Mouse (Mus musculus) small intestine, adult 2 months (tissue): ENCODE data around the gene Sez6l2. TPM values are rescaled to one million over a fixed set of nuclear protein-coding genes. Genes with fewer than 3 reads are reported as not detected.
A peak's percentile ranks its signal among the peaks of the same experiment; 100 is the strongest.

Experiments
- H3K27ac ChIP-seq: fragments of 200-500 bp; 2 replicates; pipeline ENCODE4 v1.5.1; 2012; ENCODE audit warnings: low read depth, low read length, control low read depth, inconsistent platforms; ENCODE audit not compliant: insufficient read depth
- H3K27me3 ChIP-seq: fragments of 200-500 bp; 2 replicates; pipeline ENCODE4 v1.6.1; 2012; ENCODE audit warnings: mild to moderate bottlenecking, moderate library complexity, low read length, inconsistent platforms; ENCODE audit not compliant: control insufficient read depth, insufficient read depth
- H3K36me3 ChIP-seq: fragments of 200-500 bp; 2 replicates; pipeline ENCODE4 v1.6.1; 2012; ENCODE audit warnings: mild to moderate bottlenecking, low read length, control low read depth, inconsistent platforms; ENCODE audit not compliant: control insufficient read depth, insufficient read depth
- H3K4me1 ChIP-seq: fragments of 200-500 bp; 2 replicates; pipeline ENCODE4 v1.6.1; 2012; ENCODE audit warnings: low read length, inconsistent platforms, mixed read lengths; ENCODE audit not compliant: control insufficient read depth, insufficient read depth, insufficient read length
- H3K4me3 ChIP-seq: fragments of 200-500 bp; 2 replicates; pipeline ENCODE4 v1.5.1; 2012; ENCODE audit warnings: low read depth, mild to moderate bottlenecking, control low read depth, inconsistent platforms, low read length, moderate library complexity
- CTCF ChIP-seq: fragments of 200-500 bp; IDR thresholded peaks from 2 replicates; pipeline ENCODE4 v1.5.1; 2012; ENCODE audit warnings: low read depth, mild to moderate bottlenecking, control low read depth, inconsistent platforms, low read length, moderate library complexity, mixed read lengths; ENCODE audit not compliant: insufficient replicate concordance, insufficient read length; ENCODE audit errors: extremely low read depth
- POLR2A ChIP-seq: fragments of 200-500 bp; IDR thresholded peaks from 2 replicates; pipeline ENCODE4 v1.6.1; 2012; ENCODE audit warnings: low read depth, mild to moderate bottlenecking, control low read depth, inconsistent platforms, low read length, moderate library complexity
- WGBS: fragments of 180-500 bp; shearing (Covaris S2); methylation state at CpG from one replicate; pipeline ENCODE4 v1.1.7; 2018; 5-methylcytosine and 5-hydroxymethylcytosine counted together
- polyA plus RNA-seq: library from polyadenylated mRNA; depleted of rRNA; stranded (reverse); fragments of >200 nt; gene quantifications from 2 replicates; pipeline ENCODE4 v1.2.3, GENCODE M21; 2012

Sez6l2 gene
- polyA plus RNA-seq, 1 experiment, result 2.6 TPM

DNA sequence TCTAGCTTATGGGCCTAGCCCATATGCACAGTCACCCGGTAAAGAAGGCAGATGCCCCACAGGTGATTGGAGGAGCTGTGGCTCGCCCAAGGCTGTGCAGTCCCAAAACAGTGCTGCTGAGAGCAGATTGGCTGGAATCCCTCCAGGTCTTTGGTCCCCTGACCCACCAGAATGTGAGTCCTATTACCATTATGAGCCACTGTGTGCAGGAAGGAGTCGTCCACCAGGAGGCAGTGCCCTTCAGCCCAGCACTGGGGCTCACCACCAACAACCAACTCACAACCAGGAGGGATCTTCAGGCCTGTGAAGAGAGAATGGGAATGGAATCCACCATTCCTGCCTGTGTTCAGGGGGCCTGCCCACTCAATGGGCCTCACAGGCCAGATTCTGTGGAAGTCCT lies 3.8 kb upstream of the Sez6l2 start:
- Histone ChIP-seq H3K4me3 (no peak overlapping the region), H3K36me3 (peaks cover 11% of the 10 kb centered on the region; the same call in 1 of the 2 replicates), H3K27ac (no peak overlapping the region), H3K27me3 (peaks cover 14% of the 10 kb centered on the region), H3K4me1 (peaks cover 9% of the 10 kb centered on the region)
- TF ChIP-seq POLR2A (no peak), CTCF (peak; percentile 61; the same call in 1 of the 2 replicates)
- 67% methylated on average over 3 of the region's 3 CpGs for WGBS

DNA sequence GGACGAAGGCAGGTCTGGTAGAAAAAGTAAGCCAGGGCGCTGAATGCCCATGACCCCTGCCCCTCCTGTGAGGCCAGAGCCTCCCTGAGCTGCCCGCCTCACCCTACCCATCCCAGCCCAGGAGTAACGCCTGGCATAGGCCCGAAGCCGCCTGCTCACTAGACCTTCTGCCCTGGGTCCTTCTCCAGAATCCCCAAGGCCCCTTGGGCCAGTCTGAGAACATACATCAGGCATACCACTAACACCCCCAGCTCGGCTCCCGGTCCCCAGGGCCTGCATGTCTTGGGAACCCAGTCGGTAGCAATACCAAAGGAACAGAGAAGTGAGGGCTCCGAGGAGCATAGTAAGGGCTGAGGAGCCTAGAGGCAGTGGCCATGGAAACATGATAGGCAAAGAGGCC lies 1.7 kb upstream of the Sez6l2 start:
- Histone ChIP-seq H3K4me3 (no peak overlapping the region), H3K4me1 (peaks cover 9% of the 10 kb centered on the region), H3K27me3 (peaks cover 19% of the 10 kb centered on the region), H3K27ac (no peak overlapping the region), H3K36me3 (peaks cover 8% of the 10 kb centered on the region; the same call in 1 of the 2 replicates)
- TF ChIP-seq CTCF, result no peak
- TF ChIP-seq POLR2A, result no peak
- 85% methylated on average over 10 of the region's 10 CpGs for WGBS

DNA sequence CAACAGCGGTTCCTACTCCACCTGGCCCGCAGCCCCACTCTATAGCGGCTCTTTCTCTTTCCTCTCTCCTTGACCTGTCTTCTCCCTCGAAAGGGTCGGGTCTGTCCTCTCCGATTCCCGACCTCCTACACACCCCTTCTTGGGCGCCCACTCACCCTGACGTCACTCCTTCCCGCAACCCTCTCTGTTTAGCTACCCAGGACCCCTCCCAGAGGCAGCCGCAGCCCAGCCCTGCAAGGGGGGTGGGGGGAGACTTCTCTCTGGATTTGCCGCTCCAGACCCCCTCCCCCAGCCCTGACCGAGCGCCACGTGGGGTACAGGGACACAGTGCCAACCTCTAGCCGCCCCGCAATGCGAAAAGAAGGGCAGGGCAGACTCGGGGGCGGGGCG lies 965 bp upstream of the Sez6l2 start, which contains the start of gene Asphd1:
Gene Asphd1, minus strand, starts transcription at position 180 of the 390 bp plus-strand sequence.
- Histone ChIP-seq H3K4me3 (peak within 1 kb of the TSS; percentile 62), H3K36me3 (peaks cover 8% of the 10 kb centered on the region; the same call in 1 of the 2 replicates), H3K27ac (no peak within 1 kb of the TSS), H3K27me3 (peaks cover 19% of the 10 kb centered on the region), H3K4me1 (peaks cover 9% of the 10 kb centered on the region)
- TF ChIP-seq POLR2A (no peak), CTCF (no peak)
- WGBS, result 3% methylated on average over 21 of the region's 21 CpGs

DNA sequence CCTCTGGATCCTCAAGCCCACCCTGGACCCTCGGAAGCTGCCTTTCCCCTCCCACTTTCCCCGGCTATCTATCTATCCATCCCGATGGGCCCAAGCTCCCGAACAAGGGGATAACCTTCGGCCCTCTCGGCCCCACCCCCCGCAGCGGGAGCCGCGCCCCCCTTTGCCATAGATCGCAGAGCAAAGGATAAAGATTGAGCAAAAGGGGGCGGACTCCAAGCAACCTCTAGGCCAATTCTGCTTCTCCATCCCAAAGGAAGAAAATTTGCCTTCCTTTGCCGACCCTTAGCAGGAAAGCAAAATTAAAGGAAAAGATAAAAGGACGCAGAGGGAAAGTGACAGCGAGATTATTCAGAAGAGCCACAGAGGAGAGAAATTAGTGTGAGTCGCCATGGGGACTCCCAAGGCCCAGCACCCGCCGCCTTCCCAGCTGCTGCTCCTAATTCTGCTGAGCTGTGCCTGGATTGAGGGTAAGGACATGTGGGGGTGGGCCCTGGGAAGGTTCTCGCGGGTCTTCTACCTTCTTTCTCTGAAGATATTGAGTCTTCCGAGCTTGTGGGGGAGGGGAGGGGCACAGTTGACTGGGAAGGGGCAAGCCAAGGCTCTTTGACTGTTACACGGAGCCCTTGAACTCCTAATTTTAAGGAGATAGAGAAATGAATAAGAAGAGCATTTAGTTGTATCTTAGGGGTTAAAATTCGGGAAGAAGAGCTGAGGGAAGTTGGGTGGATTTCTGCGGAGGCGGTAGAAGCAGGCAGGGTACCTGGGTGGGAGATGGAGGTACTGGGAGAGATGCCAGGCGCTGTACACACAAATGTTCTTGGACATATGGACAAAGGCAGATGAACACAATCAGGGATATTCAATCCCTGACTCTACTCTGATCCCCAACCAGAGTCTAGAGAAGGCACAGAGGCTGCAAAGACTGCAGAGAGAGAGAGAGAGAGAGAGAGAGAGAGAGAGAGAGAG lies 568 bp downstream of the Sez6l2 start:
- WGBS, result 14% methylated on average over 26 of the region's 26 CpGs
- Histone ChIP-seq H3K27ac (no peak overlapping the region), H3K4me1 (peaks cover 5% of the 10 kb centered on the region), H3K4me3 (0 out of 2 replicates have a peak overlapping the region, but pooled peaks have one; percentile 5), H3K36me3 (no peaks in the 10 kb centered on the region), H3K27me3 (peaks cover 19% of the 10 kb centered on the region)
- TF ChIP-seq CTCF (no peak), POLR2A (no peak)

DNA sequence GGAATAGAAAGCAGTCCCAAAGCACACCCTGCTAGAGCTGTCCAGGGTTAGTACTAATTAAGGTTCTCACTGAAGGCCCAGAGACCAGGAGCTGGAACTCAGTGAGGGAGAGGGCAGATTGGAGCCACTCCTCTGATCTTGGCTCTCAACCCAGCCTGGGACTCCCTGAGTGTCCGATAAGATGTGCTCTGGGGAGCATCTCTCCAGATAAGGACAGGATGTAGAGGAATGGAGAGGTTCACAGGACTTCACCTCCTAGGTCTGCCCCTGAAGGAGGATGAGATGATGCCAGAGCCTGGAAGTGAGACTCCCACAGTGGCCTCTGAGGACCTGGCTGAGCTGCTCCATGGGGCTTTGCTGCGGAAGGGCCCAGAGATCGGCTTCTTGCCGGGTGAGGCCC lies 1.4 kb downstream of the Sez6l2 start:
- TF ChIP-seq CTCF, result no peak
- TF ChIP-seq POLR2A, result no peak

DNA sequence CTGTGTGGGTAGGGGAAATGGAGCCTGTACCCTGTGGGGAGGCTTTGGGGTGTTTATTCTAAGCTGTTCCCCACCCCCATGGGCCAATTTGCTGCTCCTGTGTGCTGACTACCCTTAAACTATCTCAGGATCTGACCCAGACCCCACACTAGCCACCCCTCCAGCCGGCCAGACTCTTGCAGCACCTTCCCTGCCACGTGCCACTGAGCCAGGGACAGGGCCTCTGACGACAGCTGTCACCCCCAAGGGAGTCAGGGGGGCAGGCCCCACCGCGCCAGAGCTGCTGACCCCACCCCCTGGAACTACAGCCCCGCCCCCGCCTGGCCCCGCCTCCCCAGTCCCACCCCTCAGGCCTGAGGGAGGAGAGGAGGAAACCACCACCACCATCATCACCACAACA lies 2.3 kb downstream of the Sez6l2 start:
- H3K4me3 ChIP-seq, result no peak overlapping the region
- WGBS, result 5% methylated on average over 8 of the region's 8 CpGs
- H3K36me3 ChIP-seq, result no peaks in the 10 kb centered on the region
- TF ChIP-seq CTCF, result no peak
- H3K4me1 ChIP-seq, result peaks cover 5% of the 10 kb centered on the region
- H3K27me3 ChIP-seq, result peaks cover 19% of the 10 kb centered on the region
- H3K27ac ChIP-seq, result no peak overlapping the region

More for the DNA sequence above, 1.4 kb downstream of the Sez6l2 start:
- WGBS, result 39% methylated on average over 4 of the region's 4 CpGs
- no peaks in the 10 kb centered on the region for H3K36me3 ChIP-seq
- peaks cover 19% of the 10 kb centered on the region for H3K27me3 ChIP-seq
- H3K4me1 ChIP-seq, result peaks cover 5% of the 10 kb centered on the region
- H3K4me3 ChIP-seq, result no peak overlapping the region
- H3K27ac ChIP-seq, result no peak overlapping the region

DNA sequence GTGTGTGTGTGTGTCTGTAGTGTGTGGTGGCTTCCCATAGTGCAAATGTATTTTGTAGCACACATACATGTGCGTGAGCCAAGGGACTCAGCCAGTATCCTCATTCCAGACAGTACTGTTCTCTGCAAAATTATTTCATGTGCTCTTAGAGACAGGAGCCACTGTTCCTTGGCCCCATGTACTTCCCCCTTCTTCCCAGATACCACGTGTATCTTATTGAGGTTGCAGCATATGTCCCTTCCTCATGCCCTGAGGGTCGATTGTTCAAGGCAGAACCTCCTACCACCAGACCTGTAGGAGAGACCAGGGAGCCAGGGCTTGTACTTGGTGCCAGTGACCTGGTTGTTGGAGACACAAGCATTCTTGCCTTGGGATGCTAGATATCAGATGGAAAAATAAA lies 4.8 kb downstream of the Sez6l2 start:
- TF ChIP-seq CTCF (no peak), POLR2A (no peak)
- no peak overlapping the region for H3K27ac ChIP-seq
- no peaks in the 10 kb centered on the region for H3K36me3 ChIP-seq
- H3K4me1 ChIP-seq, result no peaks in the 10 kb centered on the region; the same call in 1 of the 2 replicates
- H3K27me3 ChIP-seq, result peaks cover 14% of the 10 kb centered on the region
- WGBS, result 49% methylated on average over 3 of the region's 3 CpGs
- H3K4me3 ChIP-seq, result no peak overlapping the region
